27 mouse cellular contexts compared by ENCODE assay signal in the genomic region with DNA sequence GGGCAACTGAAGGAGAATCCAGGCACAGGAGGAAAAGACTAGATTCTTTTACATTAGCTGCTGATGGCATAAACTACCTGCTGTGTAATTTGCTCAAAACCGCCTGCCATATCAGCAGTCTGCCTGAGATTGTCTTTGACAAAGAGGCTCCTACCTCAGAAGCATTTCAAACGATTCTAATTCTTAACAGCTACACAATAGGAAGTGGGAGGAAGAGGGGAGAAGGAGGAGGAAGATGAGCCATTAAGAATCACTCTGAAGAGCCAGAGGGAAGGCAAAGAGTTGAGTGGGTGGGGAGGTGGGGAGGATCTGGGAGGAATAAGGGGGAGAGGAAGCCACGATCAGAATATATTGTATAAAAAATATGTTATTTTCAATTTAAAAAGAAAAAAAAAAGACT.
DNase-seq lines count a peak whose midpoint lies in the region; ATAC-seq and TF ChIP-seq lines count a peak whose summit lies in the region.
"Had no signal": no experiment of that assay in that cellular context is flagged by ENCODE, and none has a peak within 500 bp of the region (broad histone marks: within the 10 kb centered on the region; RNA-seq: fewer than 3 reads in every experiment).

No protein-coding gene starts in this region.

- H3K4me3 ChIP-seq in forebrain, embryonic 16.5 days (replicated peaks; ENCODE audit: low read length), result no peak overlapping the region
- H3K4me3 ChIP-seq in forebrain, embryonic 15.5 days, result no peak overlapping the region
- no peak overlapping the region for H3K4me3 ChIP-seq in thymus, adult 2 months (ENCODE audit: control insufficient read depth, insufficient read depth, low read length)
- H3K4me3 ChIP-seq in myocyte, result no peak overlapping the region
- H3K4me3 ChIP-seq: forebrain, embryonic 12.5 days; gastrocnemius, adult 2 months; heart, embryonic 12.5 days; heart, embryonic 15.5 days had no signal

- no peak overlapping the region for H3ac ChIP-seq in myocyte (ENCODE audit: control insufficient read depth, insufficient read length)

- H3K4me1 ChIP-seq in forebrain, embryonic 16.5 days (replicated peaks; ENCODE audit: control insufficient read depth, insufficient read depth, low read length), result peaks cover 3% of the 10 kb centered on the region; the same call in 1 of the 2 replicates
- peaks cover 6% of the 10 kb centered on the region; the same call in 1 of the 2 replicates for H3K4me1 ChIP-seq in forebrain, embryonic 15.5 days
- H3K4me1 ChIP-seq in thymus, adult 2 months (replicated peaks; ENCODE audit: control insufficient read depth, insufficient read depth, low read length), result peaks cover 32% of the 10 kb centered on the region
- H3K4me1 ChIP-seq: forebrain, embryonic 12.5 days; heart, embryonic 15.5 days had no signal

- H3K27me3 ChIP-seq in forebrain, embryonic 16.5 days (replicated peaks; ENCODE audit: control insufficient read depth, insufficient read depth, low read length), result no peaks in the 10 kb centered on the region
- no peaks in the 10 kb centered on the region for H3K27me3 ChIP-seq in forebrain, embryonic 15.5 days
- no peaks in the 10 kb centered on the region for H3K27me3 ChIP-seq in thymus, adult 2 months (ENCODE audit: control insufficient read depth, insufficient read depth, low read length)
- H3K27me3 ChIP-seq in myocyte (ENCODE audit: control insufficient read depth, insufficient read depth, insufficient read length), result no peaks in the 10 kb centered on the region
- H3K27me3 ChIP-seq: CH12.LX; forebrain, embryonic 12.5 days; heart, embryonic 15.5 days; Patski had no signal

- H3K9me3 ChIP-seq in forebrain, embryonic 16.5 days (ENCODE audit: control insufficient read depth, low read length), result no peaks in the 10 kb centered on the region
- H3K9me3 ChIP-seq in forebrain, embryonic 15.5 days, result no peaks in the 10 kb centered on the region
- H3K9me3 ChIP-seq: forebrain, embryonic 12.5 days; heart, embryonic 15.5 days had no signal

- peak; percentile 38 for ATAC-seq in forebrain, embryonic 16.5 days
- ATAC-seq in forebrain, embryonic 15.5 days (replicated peaks), result no peak
- ATAC-seq: hindbrain, postnatal 0 days; inflammation-experienced regulatory T-cells, adult 6 months; intestine, embryonic 16.5 days had no signal

- no peaks in the 10 kb centered on the region for H3K79me2 ChIP-seq in myocyte (ENCODE audit: control insufficient read depth, insufficient read depth)

- DNase-seq in thymus, adult 2 months, result no peak
- DNase-seq in thymus, postnatal 14 days, result no peak
- no peak for DNase-seq in layer of hippocampus, adult 11-12 months (ENCODE audit: low spot score)
- DNase-seq: adrenal gland, postnatal 10 days; adrenal gland, postnatal 36 days; B cell, adult 2 months; cerebellum, adult 18-20 months; cerebellum, adult 9-10 months; cerebellum, postnatal 14 days; gastrocnemius, adult 2 months; gastrocnemius, postnatal 14 days; heart, adult 18-20 months; heart, postnatal 4 days; kidney, adult 18-20 months had no signal

- H3K9ac ChIP-seq in forebrain, embryonic 16.5 days (replicated peaks; ENCODE audit: low read depth, low read length), result no peak overlapping the region
- H3K9ac ChIP-seq in forebrain, embryonic 15.5 days (replicated peaks), result no peak overlapping the region
- H3K9ac ChIP-seq: forebrain, embryonic 12.5 days; heart, embryonic 12.5 days; heart, embryonic 15.5 days; hindbrain, embryonic 14.5 days had no signal

- no peaks in the 10 kb centered on the region for H3K36me3 ChIP-seq in forebrain, embryonic 16.5 days (ENCODE audit: control insufficient read depth, insufficient read depth)
- no peaks in the 10 kb centered on the region for H3K36me3 ChIP-seq in forebrain, embryonic 15.5 days
- no peaks in the 10 kb centered on the region for H3K36me3 ChIP-seq in thymus, adult 2 months (ENCODE audit: control insufficient read depth, insufficient read depth, low read length)
- H3K36me3 ChIP-seq in myocyte (ENCODE audit: control insufficient read depth, insufficient read depth), result no peaks in the 10 kb centered on the region
- H3K36me3 ChIP-seq: forebrain, embryonic 12.5 days; G1E; heart, embryonic 12.5 days; heart, embryonic 15.5 days had no signal

- no peak for TF ChIP-seq CTCF in thymus, adult 2 months (IDR thresholded peaks at IDR 0.05; ENCODE audit: borderline replicate concordance, control insufficient read depth, extremely low read depth, insufficient read depth, low read length, poor library complexity)

- 61% methylated on average over 3 of the region's 3 CpGs for WGBS in forebrain, embryonic 16.5 days
- WGBS in forebrain, embryonic 15.5 days, result 58% methylated on average over 3 of the region's 3 CpGs
- WGBS in thymus, adult 2 months, result 51% methylated on average over 3 of the region's 3 CpGs

- H3K4me2 ChIP-seq in forebrain, embryonic 16.5 days (ENCODE audit: low read length), result no peak overlapping the region
- no peak overlapping the region for H3K4me2 ChIP-seq in forebrain, embryonic 15.5 days (replicated peaks)
- H3K4me2 ChIP-seq in myocyte (ENCODE audit: low read depth), result peak overlapping the region; percentile 49
- H3K4me2 ChIP-seq: forebrain, embryonic 12.5 days; heart, embryonic 12.5 days; heart, embryonic 15.5 days; hindbrain, embryonic 14.5 days had no signal

- H3K27ac ChIP-seq in forebrain, embryonic 16.5 days (ENCODE audit: low read length), result no peak overlapping the region
- no peak overlapping the region for H3K27ac ChIP-seq in forebrain, embryonic 15.5 days (replicated peaks)
- H3K27ac ChIP-seq in thymus, adult 2 months (ENCODE audit: control insufficient read depth, insufficient read depth, low read length), result peak overlapping the region; percentile 54
- H3K27ac ChIP-seq: forebrain, embryonic 12.5 days; gastrocnemius, adult 2 months; heart, embryonic 15.5 days; hindbrain, embryonic 14.5 days; hindbrain, postnatal 0 days had no signal

- no peak for TF ChIP-seq POLR2A in thymus, adult 2 months (IDR thresholded peaks at IDR 0.05; ENCODE audit: control insufficient read depth, extremely low read depth, insufficient read depth, low read length, poor library complexity)
- no peak for TF ChIP-seq POLR2A in myocyte (IDR thresholded peaks at IDR 0.05; ENCODE audit: insufficient read length, low read depth)

TF ChIP-seq in myocyte, 11 proteins besides CTCF, POLR2A, EP300 and RAD21:
- TF ChIP-seq SRF (IDR thresholded peaks at IDR 0.05; ENCODE audit: control insufficient read depth, insufficient read length, low read depth), result no peak
